Mouse (Mus musculus) thymus, adult 2 months (tissue): Measurements from ENCODE around the gene Gabrg3.

Experiments
- CTCF ChIP-seq: fragments of 200-500 bp; IDR thresholded peaks from 2 replicates; pipeline ENCODE4 v1.5.1; 2012; ENCODE audit warnings: mild to moderate bottlenecking, control low read depth, low read length, moderate library complexity, borderline replicate concordance; ENCODE audit not compliant: control insufficient read depth, poor library complexity, insufficient read depth; ENCODE audit errors: extremely low read depth
- POLR2A ChIP-seq: fragments of 200-500 bp; IDR thresholded peaks from 2 replicates; pipeline ENCODE4 v1.6.1; 2012; ENCODE audit warnings: mild to moderate bottlenecking, low read length, control low read depth, moderate library complexity; ENCODE audit not compliant: control insufficient read depth, poor library complexity, insufficient read depth; ENCODE audit errors: extremely low read depth

DNA sequence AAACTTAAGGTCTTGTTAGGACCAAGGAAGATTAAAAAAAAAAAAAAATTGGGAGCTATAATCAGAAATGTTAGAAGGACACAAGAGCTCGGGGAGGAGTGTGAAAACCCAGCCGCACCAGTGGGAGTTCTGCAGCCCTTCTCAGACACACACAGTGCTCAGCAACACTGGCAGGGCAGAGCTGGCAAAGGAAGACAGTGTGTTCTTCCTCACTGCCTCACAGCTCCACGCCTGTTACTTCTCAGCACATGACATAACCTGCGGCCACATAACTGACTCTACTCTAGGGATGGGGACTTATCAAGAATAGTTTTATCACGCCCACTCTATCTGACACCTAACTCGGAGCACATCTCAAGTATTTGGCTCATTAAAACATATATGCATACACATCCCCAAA is 103.8 kb downstream of the Gabrg3 start:
- no peak for TF ChIP-seq POLR2A
- no peak for TF ChIP-seq CTCF
